Comparison of ENCODE assay signal across 19 mouse cellular contexts in the genomic region with DNA sequence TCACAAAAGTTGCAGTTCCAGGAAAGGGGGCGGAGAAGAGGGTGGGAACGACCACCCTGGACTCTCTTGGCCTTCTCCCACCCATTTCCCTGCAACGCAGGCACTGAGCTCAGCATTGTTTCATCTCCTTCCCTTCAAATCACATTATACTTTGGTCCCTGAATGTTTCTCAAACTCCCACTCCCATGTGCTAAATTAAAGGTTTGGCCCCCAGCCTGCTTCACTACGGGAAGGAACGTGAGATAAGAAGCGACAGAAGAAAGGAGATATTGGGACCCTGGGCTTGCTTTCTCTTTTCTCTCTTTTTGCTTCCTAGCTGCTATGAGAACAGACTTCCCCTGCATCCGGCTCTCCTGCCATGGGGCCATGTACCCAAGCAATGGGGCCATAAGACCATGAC. TPM values are rescaled to one million over a fixed set of nuclear protein-coding genes. Genes with fewer than 3 reads are reported as not detected.
"Had no signal": no experiment of that assay in that cellular context is flagged by ENCODE, and none has a peak within 500 bp of the region (broad histone marks: within the 10 kb centered on the region; RNA-seq: fewer than 3 reads in every experiment).

No protein-coding gene starts in this region.

- H3K27me3 ChIP-seq: neural tube, embryonic 15.5 days had no signal

- H3K36me3 ChIP-seq: liver, embryonic 12.5 days; midbrain, embryonic 10.5 days; neural tube, embryonic 15.5 days had no signal

- ATAC-seq: liver, embryonic 12.5 days had no signal

- H3K27ac ChIP-seq: kidney, postnatal 0 days; liver, embryonic 12.5 days; midbrain, embryonic 10.5 days; neural tube, embryonic 15.5 days had no signal

- H3K4me2 ChIP-seq: liver, embryonic 12.5 days; lung, embryonic 14.5 days; neural tube, embryonic 15.5 days had no signal

- H3K9me3 ChIP-seq: liver, embryonic 12.5 days; midbrain, embryonic 10.5 days; neural tube, embryonic 15.5 days had no signal

- H3K4me3 ChIP-seq: liver, embryonic 12.5 days; midbrain, embryonic 10.5 days; myocyte; neural tube, embryonic 15.5 days had no signal

- H3K9ac ChIP-seq: liver, embryonic 12.5 days; lung, embryonic 14.5 days; neural tube, embryonic 15.5 days had no signal

- DNase-seq: kidney, adult 11 months; kidney, adult 9 months; kidney, postnatal 36 days; layer of hippocampus, adult 9-11 months; layer of hippocampus, postnatal 36 days; left cerebral cortex, postnatal 4 days; lung, embryonic 14.5 days; lung, postnatal 10 days; lung, postnatal 4 days; midbrain, embryonic 14.5 days; right cerebral cortex, postnatal 4 days; spleen, adult 18-20 months; thymus, postnatal 14 days had no signal

RNA-seq across cellular contexts. Expression of a gene that starts 55.0 kb away (rescaled TPM):
- total RNA-seq: megakaryocyte, adult 5-6 weeks had no signal
